In genomic region chr6:116628539-116629171, GRCm38 (mm10) we compare ENCODE assay signal across 8 mouse cellular contexts. TPM values are rescaled to one million over a fixed set of nuclear protein-coding genes. Genes with fewer than 3 reads are reported as not detected.
A peak's percentile ranks its signal among the peaks of the same experiment; 100 is the strongest.
DNase-seq lines count a peak whose midpoint lies in the region; ATAC-seq and TF ChIP-seq lines count a peak whose summit lies in the region.

TSS of gene Zfp422 (minus strand) at chr6:116628999.

- ATAC-seq in embryonic facial prominence, embryonic 13.5 days (ENCODE audit: insufficient number of reproducible peaks, insufficient read depth, low FRiP score, low TSS enrichment, low read depth): peak; percentile 85
- peak; percentile 88 for ATAC-seq in heart, embryonic 11.5 days (replicated peaks; ENCODE audit: insufficient number of reproducible peaks, low FRiP score, low TSS enrichment)
- ATAC-seq in kidney, embryonic 15.5 days (replicated peaks; ENCODE audit: low FRiP score): peak; percentile 93
- peak; percentile 82 for ATAC-seq in liver, embryonic 12.5 days
- peak; percentile 87 for ATAC-seq in stomach, postnatal 0 days (ENCODE audit: low FRiP score, low TSS enrichment)

- H3K27ac ChIP-seq in embryonic facial prominence, embryonic 13.5 days: peak within 1 kb of the TSS; percentile 92
- peak within 1 kb of the TSS; percentile 88 for H3K27ac ChIP-seq in heart, embryonic 11.5 days (ENCODE audit: low read depth, low read length)
- peak within 1 kb of the TSS; percentile 94 for H3K27ac ChIP-seq in kidney, embryonic 15.5 days
- H3K27ac ChIP-seq in liver, embryonic 12.5 days: peak within 1 kb of the TSS; percentile 73
- peak within 1 kb of the TSS; percentile 87 for H3K27ac ChIP-seq in stomach, postnatal 0 days (replicated peaks)

- peak within 1 kb of the TSS; percentile 87 for H3K4me3 ChIP-seq in embryonic facial prominence, embryonic 13.5 days
- H3K4me3 ChIP-seq in heart, embryonic 11.5 days (ENCODE audit: low read depth, low read length): peak within 1 kb of the TSS; percentile 80
- H3K4me3 ChIP-seq in kidney, embryonic 15.5 days (replicated peaks): peak within 1 kb of the TSS; percentile 90
- H3K4me3 ChIP-seq in liver, embryonic 12.5 days: peak within 1 kb of the TSS; percentile 71
- peak within 1 kb of the TSS; percentile 68 for H3K4me3 ChIP-seq in stomach, postnatal 0 days (ENCODE audit: low read depth, low read length)

- no peak for TF ChIP-seq EP300 in stomach, postnatal 0 days (optimal IDR thresholded peaks at IDR 0.05)

- H3K4me1 ChIP-seq in embryonic facial prominence, embryonic 13.5 days: 0 out of 2 replicates have a peak, but pooled peaks cover 3% of the 10 kb centered on the region
- H3K4me1 ChIP-seq in heart, embryonic 11.5 days (ENCODE audit: control insufficient read depth, insufficient read depth, low read length): peaks cover 2% of the 10 kb centered on the region; the same call in 1 of the 2 replicates
- peaks cover 7% of the 10 kb centered on the region for H3K4me1 ChIP-seq in kidney, embryonic 15.5 days
- H3K4me1 ChIP-seq in liver, embryonic 12.5 days: peaks cover 12% of the 10 kb centered on the region
- no peaks in the 10 kb centered on the region for H3K4me1 ChIP-seq in stomach, postnatal 0 days (replicated peaks; ENCODE audit: control insufficient read depth, insufficient read depth)

- no peak for TF ChIP-seq CTCF in stomach, postnatal 0 days (IDR thresholded peaks at IDR 0.05; ENCODE audit: low read depth)

- no peaks in the 10 kb centered on the region for H3K9me3 ChIP-seq in embryonic facial prominence, embryonic 13.5 days
- no peaks in the 10 kb centered on the region for H3K9me3 ChIP-seq in heart, embryonic 11.5 days (replicated peaks; ENCODE audit: control insufficient read depth, low read length)
- no peaks in the 10 kb centered on the region for H3K9me3 ChIP-seq in kidney, embryonic 15.5 days (replicated peaks)
- H3K9me3 ChIP-seq in liver, embryonic 12.5 days (replicated peaks): no peaks in the 10 kb centered on the region
- no peaks in the 10 kb centered on the region for H3K9me3 ChIP-seq in stomach, postnatal 0 days (ENCODE audit: control insufficient read depth, low read length)

- H3K36me3 ChIP-seq in embryonic facial prominence, embryonic 13.5 days: peaks cover 26% of the 10 kb centered on the region
- peaks cover 8% of the 10 kb centered on the region; the same call in 1 of the 2 replicates for H3K36me3 ChIP-seq in heart, embryonic 11.5 days (ENCODE audit: control insufficient read depth, insufficient read depth, low read length)
- peaks cover 23% of the 10 kb centered on the region for H3K36me3 ChIP-seq in kidney, embryonic 15.5 days
- H3K36me3 ChIP-seq in liver, embryonic 12.5 days: peaks cover 18% of the 10 kb centered on the region
- no peaks in the 10 kb centered on the region for H3K36me3 ChIP-seq in stomach, postnatal 0 days (ENCODE audit: control insufficient read depth, insufficient read depth, low read length)

- WGBS in embryonic facial prominence, embryonic 13.5 days: under 1% methylated on average over 56 of the region's 56 CpGs
- WGBS in heart, embryonic 11.5 days (ENCODE audit: insufficient replicate concordance): under 1% methylated on average over 55 of the region's 56 CpGs
- under 1% methylated on average over 55 of the region's 56 CpGs for WGBS in kidney, embryonic 15.5 days
- under 1% methylated on average over 56 of the region's 56 CpGs for WGBS in liver, embryonic 12.5 days (ENCODE audit: insufficient replicate concordance)
- WGBS in stomach, postnatal 0 days: under 1% methylated on average over 25 of the region's 56 CpGs

- peak within 1 kb of the TSS; percentile 98 for H3K9ac ChIP-seq in embryonic facial prominence, embryonic 13.5 days
- peak within 1 kb of the TSS; percentile 99 for H3K9ac ChIP-seq in heart, embryonic 11.5 days (ENCODE audit: low read depth, low read length)
- peak within 1 kb of the TSS; percentile 97 for H3K9ac ChIP-seq in kidney, embryonic 15.5 days
- H3K9ac ChIP-seq in liver, embryonic 12.5 days: peak within 1 kb of the TSS; percentile 81
- peak within 1 kb of the TSS; percentile 97 for H3K9ac ChIP-seq in stomach, postnatal 0 days (ENCODE audit: low read length)

- H3K27me3 ChIP-seq in embryonic facial prominence, embryonic 13.5 days: no peaks in the 10 kb centered on the region
- no peaks in the 10 kb centered on the region for H3K27me3 ChIP-seq in heart, embryonic 11.5 days (ENCODE audit: control insufficient read depth, insufficient read depth, low read length)
- no peaks in the 10 kb centered on the region for H3K27me3 ChIP-seq in kidney, embryonic 15.5 days
- H3K27me3 ChIP-seq in liver, embryonic 12.5 days (replicated peaks): no peaks in the 10 kb centered on the region
- H3K27me3 ChIP-seq in stomach, postnatal 0 days (ENCODE audit: control insufficient read depth, insufficient read depth, low read length): no peaks in the 10 kb centered on the region

- H3K4me2 ChIP-seq in embryonic facial prominence, embryonic 13.5 days: peak within 1 kb of the TSS; percentile 73
- peak within 1 kb of the TSS; percentile 83 for H3K4me2 ChIP-seq in heart, embryonic 11.5 days
- peak within 1 kb of the TSS; percentile 62 for H3K4me2 ChIP-seq in kidney, embryonic 15.5 days
- H3K4me2 ChIP-seq in liver, embryonic 12.5 days: peak within 1 kb of the TSS; percentile 76
- H3K4me2 ChIP-seq in stomach, postnatal 0 days (replicated peaks; ENCODE audit: low read depth): peak within 1 kb of the TSS; percentile 78

- peak; percentile 66 to 71 for DNase-seq in B cell, adult 2 months
- DNase-seq in adrenal gland, postnatal 4 days (ENCODE audit: low spot score in 2 of 2): peak; percentile 35 to 43
- peak; percentile 88 for DNase-seq in neural tube, embryonic 10.5 days (ENCODE audit: extremely low spot score, low spot score)
- DNase-seq in stomach, postnatal 0 days (ENCODE audit: low spot score): peak; percentile 81

RNA-seq across cellular contexts. Expression of gene Zfp422, which starts in this region (rescaled TPM):
- total RNA-seq in adrenal gland, postnatal 4 days (2021): 10 to 100 TPM; 32.3 to 37.3 TPM
- 218 and 229 TPM in 2 replicates for polyA plus RNA-seq in embryonic facial prominence, embryonic 13.5 days (2015; fragmentation: Nextera tagmentation; extraction: Ambion mirVana)
- polyA plus RNA-seq in heart, embryonic 11.5 days (2014; fragmentation: Nextera tagmentation; extraction: Ambion mirVana): 104 and 106 TPM in 2 replicates
- polyA plus RNA-seq in kidney, embryonic 15.5 days (2015; fragmentation: Nextera tagmentation; extraction: Ambion mirVana): 184 and 199 TPM in 2 replicates
- polyA plus RNA-seq in liver, embryonic 12.5 days (2016; fragmentation: Nextera tagmentation; extraction: Ambion mirVana): 43.6 and 45.1 TPM in 2 replicates
- polyA plus RNA-seq in stomach, postnatal 0 days (2015; fragmentation: Nextera tagmentation; extraction: Ambion mirVana): 52.4 and 54.4 TPM in 2 replicates

Comparison
In these comparisons a context has a peak if more than half of its experiments do, and no peak if none do; other contexts are left out.
1. Peak in every context shown above with its lines: DNase-seq, ATAC-seq, H3K4me3 ChIP-seq and H3K27ac ChIP-seq.